Mouse (Mus musculus) liver, adult 2 months (tissue): ENCODE measurements around the gene Epha6. TPM values are rescaled to one million over a fixed set of nuclear protein-coding genes. Genes with fewer than 3 reads are reported as not detected.

Experiments used
- DNase-seq: peaks from one replicate; pipeline ENCODE4 v3.0.0-alpha.2; 2011; ENCODE audit warnings: low read depth, low spot score; ENCODE audit errors: extremely low read depth
- H3K27ac ChIP-seq: fragments of 200-500 bp; replicated peaks from 2 replicates; pipeline ENCODE4 v1.5.1; 2012; ENCODE audit warnings: low read depth, mild to moderate bottlenecking, control low read depth, inconsistent platforms, low read length; ENCODE audit not compliant: insufficient read depth
- H3K27me3 ChIP-seq: fragments of 200-500 bp; 2 replicates; pipeline ENCODE4 v1.6.1; 2012; ENCODE audit warnings: mild to moderate bottlenecking, moderate library complexity, low read length, inconsistent platforms; ENCODE audit not compliant: control insufficient read depth, insufficient read depth
- H3K36me3 ChIP-seq: fragments of 200-500 bp; 2 replicates; pipeline ENCODE4 v1.6.1; 2012; ENCODE audit warnings: low read length, inconsistent platforms; ENCODE audit not compliant: control insufficient read depth, insufficient read depth
- H3K4me1 ChIP-seq: fragments of 200-500 bp; 2 replicates; pipeline ENCODE4 v1.6.1; 2011; ENCODE audit warnings: low read length; ENCODE audit not compliant: control insufficient read depth, insufficient read depth
- H3K4me3 ChIP-seq: fragments of 200-500 bp; 2 replicates; pipeline ENCODE4 v1.5.1; 2011; ENCODE audit warnings: low read depth, mild to moderate bottlenecking, control low read depth, low read length, moderate library complexity; ENCODE audit not compliant: insufficient read depth
- H3K79me2 ChIP-seq: fragments of 200-500 bp; 2 replicates; pipeline ENCODE4 v1.6.1; 2012; ENCODE audit warnings: inconsistent platforms, mild to moderate bottlenecking, low read length, moderate library complexity; ENCODE audit not compliant: control insufficient read depth, insufficient read depth
- H3K9ac ChIP-seq: fragments of 200-500 bp; 2 replicates; pipeline ENCODE4 v1.6.1; 2012; ENCODE audit warnings: low read depth, mild to moderate bottlenecking, control low read depth, inconsistent platforms, low read length
- CTCF ChIP-seq: fragments of 200-500 bp; IDR thresholded peaks from 2 replicates; pipeline ENCODE4 v1.5.1; 2011; ENCODE audit warnings: low read depth, low read length, control low read depth
- POLR2A ChIP-seq: fragments of 200-500 bp; IDR thresholded peaks from 2 replicates; pipeline ENCODE4 v1.6.1; 2011; ENCODE audit warnings: low read length, control low read depth; ENCODE audit not compliant: insufficient read depth; ENCODE audit errors: extremely low read depth
- whole genome bisulfite sequencing: fragments of 180-500 bp; shearing (Covaris S2); methylation state at CpG from one replicate; pipeline ENCODE4 v1.1.7; 2018; 5-methylcytosine and 5-hydroxymethylcytosine counted together
- polyA plus RNA-seq: library from polyadenylated mRNA; depleted of rRNA; stranded (reverse); fragments of >200 nt; gene quantifications from 2 replicates; pipeline ENCODE4 v1.2.3, GENCODE M21; 2012
- total RNA-seq: library from RNA; depleted of rRNA; stranded (reverse); fragments of >200 nt; gene quantifications from 2 replicates; pipeline ENCODE4 v1.2.3, GENCODE M21; 2014

Gene Epha6
- total and polyA plus RNA-seq, 2 experiments: not detected

GRCm38 (mm10) chr16:60209151-60209550, 396.2 kb downstream of the Epha6 start:
- Histone ChIP-seq H3K4me1 (no peaks in the 10 kb centered on the region), H3K4me3 (no peak overlapping the region), H3K27ac (no peak overlapping the region), H3K9ac (no peak overlapping the region), H3K36me3 (no peaks in the 10 kb centered on the region), H3K79me2 (no peaks in the 10 kb centered on the region), H3K27me3 (no peaks in the 10 kb centered on the region)
- no peak for TF ChIP-seq CTCF
- TF ChIP-seq POLR2A: no peak
- no peak for DNase-seq

GRCm38 (mm10) chr16:60175580-60175979, 429.8 kb downstream of the Epha6 start:
- H3K4me3 ChIP-seq: no peak overlapping the region
- H3K27ac ChIP-seq: no peak overlapping the region
- no peaks in the 10 kb centered on the region for H3K36me3 ChIP-seq
- H3K9ac ChIP-seq: no peak overlapping the region
- no peaks in the 10 kb centered on the region for H3K79me2 ChIP-seq
- H3K4me1 ChIP-seq: no peaks in the 10 kb centered on the region
- DNase-seq: no peak
- 38% methylated on average over 3 of the region's 3 CpGs for WGBS
- H3K27me3 ChIP-seq: no peaks in the 10 kb centered on the region
- TF ChIP-seq POLR2A: no peak
- TF ChIP-seq CTCF: no peak

- Histone ChIP-seq H3K4me3 (no peak overlapping the region), H3K79me2 (no peaks in the 10 kb centered on the region), H3K9ac (no peak overlapping the region), H3K27ac (no peak overlapping the region), H3K36me3 (no peaks in the 10 kb centered on the region), H3K27me3 (no peaks in the 10 kb centered on the region), H3K4me1 (no peaks in the 10 kb centered on the region)
- WGBS: 57% methylated on average over 2 of the region's 2 CpGs
- no peak for DNase-seq
- no peak for TF ChIP-seq POLR2A
These were observed 452.9 kb downstream of the Epha6 start for GRCm38 (mm10) chr16:60152439-60152838.

- Histone ChIP-seq H3K4me1 (no peaks in the 10 kb centered on the region), H3K9ac (no peak overlapping the region), H3K4me3 (no peak overlapping the region), H3K27ac (no peak overlapping the region), H3K36me3 (no peaks in the 10 kb centered on the region), H3K27me3 (no peaks in the 10 kb centered on the region), H3K79me2 (no peaks in the 10 kb centered on the region)
- DNase-seq: no peak
- 56% methylated on average over 3 of the region's 3 CpGs for WGBS
- TF ChIP-seq CTCF: no peak
- no peak for TF ChIP-seq POLR2A
These were observed 461.0 kb downstream of the Epha6 start for GRCm38 (mm10) chr16:60144370-60144769.

- WGBS: 80% methylated on average over 3 of the region's 3 CpGs
- DNase-seq: no peak
- no peaks in the 10 kb centered on the region for H3K27me3 ChIP-seq
- no peak overlapping the region for H3K4me3 ChIP-seq
- H3K9ac ChIP-seq: no peak overlapping the region
- no peaks in the 10 kb centered on the region for H3K36me3 ChIP-seq
- TF ChIP-seq POLR2A (no peak), CTCF (no peak)
- no peaks in the 10 kb centered on the region for H3K79me2 ChIP-seq
- H3K27ac ChIP-seq: no peak overlapping the region
- no peaks in the 10 kb centered on the region for H3K4me1 ChIP-seq
These were observed 483.9 kb downstream of the Epha6 start for GRCm38 (mm10) chr16:60121435-60121834.

- H3K36me3 ChIP-seq: no peaks in the 10 kb centered on the region
- no peaks in the 10 kb centered on the region for H3K27me3 ChIP-seq
- H3K4me1 ChIP-seq: no peaks in the 10 kb centered on the region
- no peak overlapping the region for H3K27ac ChIP-seq
- no peak overlapping the region for H3K4me3 ChIP-seq
- no peak for TF ChIP-seq POLR2A
- no peak for TF ChIP-seq CTCF
- DNase-seq: no peak
- H3K9ac ChIP-seq: no peak overlapping the region
- WGBS: 79% methylated on average over 3 of the region's 3 CpGs
- no peaks in the 10 kb centered on the region for H3K79me2 ChIP-seq
These were observed 503.1 kb downstream of the Epha6 start for GRCm38 (mm10) chr16:60102210-60102609.
